Mouse (Mus musculus): ENCODE results near the gene B4galt7.
"Not testable (repeated sequence)": the region's sequence is repeated elsewhere in the genome, so short reads cannot be mapped to it uniquely, and the experiment has no call there.

Gene B4galt7

GRCm38 (mm10) chr13:55599566-55600540 lies at the start of gene B4galt7:
TSS of gene B4galt7 (plus strand) at chr13:55599896.
- peak; percentile 88 for DNase-seq (ENCODE audit: low spot score)

- no peak for DNase-seq (ENCODE audit: low spot score)
These were observed 43.8 kb upstream of the B4galt7 start for GRCm38 (mm10) chr13:55555921-55556320.

- DNase-seq (ENCODE audit: low spot score), result no peak
These were observed 42.2 kb upstream of the B4galt7 start for GRCm38 (mm10) chr13:55557499-55557898.

GRCm38 (mm10) chr13:55563266-55563879 lies 36.3 kb upstream of the B4galt7 start:
- no peak for DNase-seq (ENCODE audit: low spot score)

GRCm38 (mm10) chr13:55567001-55567400 lies 32.7 kb upstream of the B4galt7 start:
- no peak for DNase-seq (ENCODE audit: low spot score)

GRCm38 (mm10) chr13:55567949-55568348 lies 31.7 kb upstream of the B4galt7 start:
- no peak for DNase-seq (ENCODE audit: low spot score)

- not testable (repeated sequence) for DNase-seq (ENCODE audit: low spot score)
These were observed 31.2 kb upstream of the B4galt7 start for GRCm38 (mm10) chr13:55568524-55568923.

- DNase-seq (ENCODE audit: low spot score), result peak; percentile 20
These were observed 29.9 kb upstream of the B4galt7 start for GRCm38 (mm10) chr13:55569726-55570285.

- peak; percentile 54 for DNase-seq (ENCODE audit: low spot score)
These were observed 29.3 kb upstream of the B4galt7 start for GRCm38 (mm10) chr13:55570286-55570973.

- peak; percentile 95 for DNase-seq (ENCODE audit: low spot score)
These were observed 28.5 kb upstream of the B4galt7 start, which contains the start of gene Fam193b for GRCm38 (mm10) chr13:55571027-55571751. TSS of gene Fam193b (minus strand) at chr13:55571120.

GRCm38 (mm10) chr13:55571977-55572376 lies 27.7 kb upstream of the B4galt7 start:
- DNase-seq (ENCODE audit: low spot score), result no peak

GRCm38 (mm10) chr13:55573432-55573831 lies 26.3 kb upstream of the B4galt7 start, which contains the start of gene Tmed9:
TSS of gene Tmed9 (plus strand) at chr13:55573732.
- DNase-seq (ENCODE audit: low spot score), result no peak

GRCm38 (mm10) chr13:55574321-55574720 lies 25.4 kb upstream of the B4galt7 start:
- no peak for DNase-seq (ENCODE audit: low spot score)

- no peak for DNase-seq (ENCODE audit: low spot score)
These were observed 23.8 kb upstream of the B4galt7 start for GRCm38 (mm10) chr13:55575932-55576331.

GRCm38 (mm10) chr13:55576872-55577271 lies 22.8 kb upstream of the B4galt7 start:
- not testable (repeated sequence) for DNase-seq (ENCODE audit: low spot score)

GRCm38 (mm10) chr13:55578086-55578485 lies 21.6 kb upstream of the B4galt7 start:
- no peak for DNase-seq (ENCODE audit: low spot score)

GRCm38 (mm10) chr13:55591961-55592490 lies 7.7 kb upstream of the B4galt7 start:
- DNase-seq (ENCODE audit: low spot score), result no peak

GRCm38 (mm10) chr13:55592512-55593253 lies 7.0 kb upstream of the B4galt7 start:
- peak; percentile 97 for DNase-seq (ENCODE audit: low spot score)

GRCm38 (mm10) chr13:55593254-55593747 lies 6.4 kb upstream of the B4galt7 start:
- DNase-seq (ENCODE audit: low spot score), result no peak

GRCm38 (mm10) chr13:55595375-55595774 lies 4.3 kb upstream of the B4galt7 start:
- DNase-seq (ENCODE audit: low spot score), result no peak

All from ovary, postnatal 36 days (tissue).